Mouse (Mus musculus) brown adipose tissue, adult 24 weeks (tissue): ENCODE results near the gene Olfr1336. TPM values are rescaled to one million over a fixed set of nuclear protein-coding genes. Genes with fewer than 3 reads are reported as not detected.
"Not testable (repeated sequence)": the region's sequence is repeated elsewhere in the genome, so short reads cannot be mapped to it uniquely, and the experiment has no call there.

Experiments
- H3K27ac ChIP-seq: fragments of 200-500 bp; replicated peaks from 2 replicates; pipeline ENCODE4 v1.5.1; 2012; ENCODE audit warnings: low read depth, mild to moderate bottlenecking, low read length
- H3K4me1 ChIP-seq: fragments of 200-500 bp; 2 replicates; pipeline ENCODE4 v1.6.1; 2012; ENCODE audit warnings: low read length, mixed read lengths; ENCODE audit not compliant: control insufficient read depth, insufficient read depth, insufficient read length
- H3K4me3 ChIP-seq: fragments of 200-500 bp; 2 replicates; pipeline ENCODE4 v1.5.1; 2012; ENCODE audit warnings: low read depth, mild to moderate bottlenecking, low read length, moderate library complexity; ENCODE audit not compliant: insufficient read depth
- polyA plus RNA-seq: library from polyadenylated mRNA; stranded (reverse); fragments of >200 nt; gene quantifications from 2 replicates; pipeline ENCODE4 v1.2.4, GENCODE M21; 2012; ENCODE audit not compliant: missing spikeins, insufficient read depth, insufficient read length

The Olfr1336 gene
- polyA plus RNA-seq, result not detected in 2 replicates

GRCm38 (mm10) chr7:6455868-6456267, at the start of gene Olfr1336:
Gene Olfr1336 (plus strand): TSS chr7:6456168.
- Histone ChIP-seq H3K27ac (no peak within 1 kb of the TSS), H3K4me3 (no peak within 1 kb of the TSS), H3K4me1 (no peaks in the 10 kb centered on the region)

- H3K4me3 ChIP-seq, result no peak within 1 kb of the TSS
- no peaks in the 10 kb centered on the region for H3K4me1 ChIP-seq
- H3K27ac ChIP-seq, result no peak within 1 kb of the TSS
Measured at GRCm38 (mm10) chr7:6410043-6410442, 45.9 kb upstream of the Olfr1336 start, which contains the start of gene Gm20715. Gene Gm20715 (plus strand): TSS chr7:6410277.

GRCm38 (mm10) chr7:6414626-6415441, 41.1 kb upstream of the Olfr1336 start:
- no peak overlapping the region for H3K4me3 ChIP-seq
- no peaks in the 10 kb centered on the region for H3K4me1 ChIP-seq
- no peak overlapping the region for H3K27ac ChIP-seq

GRCm38 (mm10) chr7:6415442-6415787, 40.6 kb upstream of the Olfr1336 start:
- Histone ChIP-seq H3K27ac (no peak overlapping the region), H3K4me1 (no peaks in the 10 kb centered on the region), H3K4me3 (no peak overlapping the region)

DNA sequence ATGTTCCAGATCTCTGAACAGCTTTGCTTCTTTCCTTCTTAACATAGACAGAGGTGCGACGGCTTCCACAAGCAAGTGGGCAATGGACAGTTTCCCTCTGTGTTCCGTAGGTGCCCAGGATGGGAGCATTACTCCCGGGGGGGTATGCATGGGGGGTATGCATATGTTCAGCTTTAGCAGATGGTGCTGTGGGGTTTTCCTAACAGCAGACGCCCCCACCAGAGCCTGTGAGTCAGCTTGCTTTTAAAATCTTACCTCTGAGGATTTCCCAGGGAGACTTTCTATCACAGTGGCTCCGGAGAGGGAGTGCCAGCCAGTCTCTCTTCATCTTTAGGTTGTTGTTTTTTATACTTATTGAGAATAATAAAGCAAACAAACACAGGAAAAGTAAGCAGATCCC, 36.1 kb upstream of the Olfr1336 start:
- Histone ChIP-seq H3K27ac (no peak overlapping the region), H3K4me3 (no peak overlapping the region), H3K4me1 (no peaks in the 10 kb centered on the region)

GRCm38 (mm10) chr7:6429381-6429780, 26.6 kb upstream of the Olfr1336 start:
- Histone ChIP-seq H3K4me3 (no peak overlapping the region), H3K27ac (no peak overlapping the region), H3K4me1 (no peaks in the 10 kb centered on the region)

- no peaks in the 10 kb centered on the region for H3K4me1 ChIP-seq
- H3K27ac ChIP-seq, result no peak overlapping the region
- H3K4me3 ChIP-seq, result no peak overlapping the region
Measured at GRCm38 (mm10) chr7:6430342-6430741, 25.6 kb upstream of the Olfr1336 start.

- Histone ChIP-seq H3K27ac (no peak within 1 kb of the TSS), H3K4me1 (no peaks in the 10 kb centered on the region), H3K4me3 (no peak within 1 kb of the TSS)
Measured at GRCm38 (mm10) chr7:6438388-6438787, 17.6 kb upstream of the Olfr1336 start, which contains the start of gene Olfr1344. Gene Olfr1344 (plus strand): TSS chr7:6438688.

DNA sequence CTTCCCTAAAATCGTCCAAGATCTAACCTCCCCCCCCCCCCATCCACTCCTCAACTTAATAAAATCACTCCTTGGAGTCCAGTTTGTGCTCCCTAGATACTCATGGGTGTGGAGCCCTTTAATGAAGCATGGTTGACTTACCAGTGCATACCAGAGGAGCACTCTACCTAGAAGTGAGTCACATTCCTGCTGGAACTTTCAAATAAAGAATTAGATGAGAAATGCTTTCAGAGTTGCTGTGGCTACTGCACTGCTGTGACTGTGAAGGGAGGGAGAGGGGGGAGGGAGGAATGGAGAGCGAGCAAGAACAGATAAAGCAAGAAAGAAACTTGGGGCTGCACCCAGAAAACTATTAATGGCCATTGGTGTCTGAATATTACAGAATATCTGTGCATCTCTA, 14.8 kb upstream of the Olfr1336 start:
- H3K27ac ChIP-seq, result no peak overlapping the region
- no peak overlapping the region for H3K4me3 ChIP-seq
- H3K4me1 ChIP-seq, result no peaks in the 10 kb centered on the region

- H3K27ac ChIP-seq, result no peak overlapping the region
- H3K4me1 ChIP-seq, result no peaks in the 10 kb centered on the region
- no peak overlapping the region for H3K4me3 ChIP-seq
Measured at GRCm38 (mm10) chr7:6447771-6448170, 8.2 kb upstream of the Olfr1336 start.

DNA sequence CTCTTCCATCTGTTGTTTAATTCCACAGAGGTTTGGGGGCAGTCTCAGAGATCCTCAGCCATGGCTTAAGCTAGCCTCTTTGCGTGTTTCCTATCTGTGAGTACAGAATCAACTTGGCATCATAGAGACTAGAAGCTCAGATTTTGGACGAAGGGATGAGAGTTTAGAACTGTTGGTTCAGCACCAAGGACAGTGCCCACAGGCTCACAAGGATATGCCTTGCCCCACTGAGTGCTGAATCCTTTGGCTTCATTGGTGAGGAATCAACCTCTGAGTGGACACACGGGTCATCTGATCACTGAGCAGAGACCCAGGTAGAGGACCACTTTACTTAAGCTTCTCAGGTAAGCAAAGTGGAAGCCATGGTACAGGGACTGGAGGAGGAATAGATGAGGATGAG, 431 bp downstream of the Olfr1336 start:
- Histone ChIP-seq H3K4me3 (no peak overlapping the region), H3K4me1 (no peaks in the 10 kb centered on the region), H3K27ac (no peak overlapping the region)

DNA sequence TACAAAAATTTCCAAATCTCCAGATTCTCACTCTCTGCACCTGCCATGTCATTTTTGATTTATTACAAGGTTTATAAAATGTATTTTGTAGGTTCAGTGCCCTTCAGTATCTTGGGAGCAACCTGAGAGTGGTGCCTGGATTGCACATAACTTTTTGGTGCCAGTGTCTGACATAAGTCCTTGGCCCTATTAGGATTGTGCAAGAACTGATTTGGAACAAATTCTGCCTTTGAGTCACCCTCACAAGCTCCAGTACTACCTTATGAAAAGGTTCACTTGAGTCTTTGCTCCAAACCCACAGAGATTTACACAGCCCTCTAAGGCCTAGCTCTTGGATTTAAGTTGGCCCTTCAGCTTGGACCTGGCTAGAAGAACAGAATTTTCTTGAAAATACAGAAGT, 11.0 kb downstream of the Olfr1336 start, which contains the start of gene Olfr1346:
Gene Olfr1346 (plus strand): TSS at position 151 of the 400 bp plus-strand sequence.
- H3K27ac ChIP-seq, result no peak within 1 kb of the TSS
- no peak within 1 kb of the TSS for H3K4me3 ChIP-seq

GRCm38 (mm10) chr7:6477633-6478032, 21.7 kb downstream of the Olfr1336 start:
- not testable (repeated sequence) for H3K27ac ChIP-seq, H3K4me1 ChIP-seq, H3K4me3 ChIP-seq

More for the DNA sequence above, 11.0 kb downstream of the Olfr1336 start, which contains the start of gene Olfr1346:
- no peaks in the 10 kb centered on the region for H3K4me1 ChIP-seq

DNA sequence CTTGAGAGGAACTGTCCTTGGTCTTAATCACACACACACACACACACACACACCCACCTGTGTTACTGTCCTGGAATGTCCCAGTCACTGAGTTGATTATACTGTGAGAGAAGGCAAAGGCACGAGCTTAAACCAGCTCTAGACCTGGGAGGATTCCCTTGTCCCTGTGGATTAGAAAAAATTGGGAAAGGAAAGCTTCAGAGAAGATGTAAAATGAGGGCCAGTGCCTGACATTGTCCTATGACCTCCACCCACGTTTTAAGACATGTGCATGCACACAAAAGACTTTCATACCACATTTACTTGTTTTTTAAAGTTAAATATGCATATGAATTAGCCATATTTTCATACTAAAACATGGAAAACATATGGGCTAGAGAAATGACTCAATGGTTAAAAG, 30.9 kb downstream of the Olfr1336 start, which contains the start of gene Olfr5:
Gene Olfr5 (minus strand): TSS at position 101 of the 400 bp plus-strand sequence.
- no peak within 1 kb of the TSS for H3K27ac ChIP-seq
- H3K4me1 ChIP-seq, result no peaks in the 10 kb centered on the region
- no peak within 1 kb of the TSS for H3K4me3 ChIP-seq

GRCm38 (mm10) chr7:6499655-6500054, 43.7 kb downstream of the Olfr1336 start, which contains the start of gene Olfr1347:
Gene Olfr1347 (minus strand): TSS chr7:6499755.
- H3K27ac ChIP-seq, result no peak within 1 kb of the TSS
- no peak within 1 kb of the TSS for H3K4me3 ChIP-seq
- no peaks in the 10 kb centered on the region for H3K4me1 ChIP-seq

DNA sequence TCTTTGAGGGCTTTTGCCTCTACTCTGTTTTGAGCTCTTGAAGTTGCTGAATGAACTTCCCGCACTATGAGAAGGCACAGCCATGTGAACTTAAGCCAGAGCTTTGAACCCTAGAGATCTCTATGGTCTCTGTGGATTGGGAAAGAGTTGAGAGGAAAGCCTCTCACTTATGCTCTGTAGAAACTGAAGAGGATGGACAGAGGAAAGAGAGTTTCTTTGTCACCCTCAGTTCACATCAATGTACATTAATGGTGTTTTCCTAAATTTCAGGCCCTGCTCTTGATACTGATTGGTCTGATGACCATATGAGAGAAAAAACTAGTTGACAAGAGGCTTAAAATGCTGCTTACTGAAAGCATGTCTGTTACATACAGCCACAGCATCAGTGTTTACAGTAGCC, 52.7 kb downstream of the Olfr1336 start, which contains the start of gene Olfr1348:
Gene Olfr1348 (minus strand): TSS at position 101 of the 400 bp plus-strand sequence.
- H3K4me3 ChIP-seq, result no peak within 1 kb of the TSS
- H3K4me1 ChIP-seq, result no peaks in the 10 kb centered on the region
- no peak within 1 kb of the TSS for H3K27ac ChIP-seq
